Mouse (Mus musculus) liver, embryonic 13.5 days (tissue): ENCODE results near the gene Gm43552. TPM values are rescaled to one million over a fixed set of nuclear protein-coding genes. Genes with fewer than 3 reads are reported as not detected.

ENCODE experiments used
- ATAC-seq: fragments of 200-750 bp; cut with Nextera tagmentation; 2 replicates; pipeline ENCODE4 v1.8.0; 2017; ENCODE audit warnings: low read depth, mild to moderate bottlenecking, moderate number of reproducible peaks, moderate library complexity
- DNase-seq: peaks from one replicate; pipeline ENCODE4 v3.0.0; 2022
- H3K27ac ChIP-seq: fragments of 300-500 bp; sonication (generic); 2 replicates; pipeline ENCODE4 v1.5.1; 2015; ENCODE audit warnings: moderate library complexity, mild to moderate bottlenecking, inconsistent platforms
- H3K27me3 ChIP-seq: fragments of 300-500 bp; sonication (generic); 2 replicates; pipeline ENCODE4 v1.6.1; 2015; ENCODE audit warnings: mild to moderate bottlenecking, inconsistent platforms
- H3K36me3 ChIP-seq: fragments of 300-500 bp; sonication (generic); 2 replicates; pipeline ENCODE4 v1.6.1; 2015; ENCODE audit warnings: mild to moderate bottlenecking, inconsistent platforms
- H3K4me1 ChIP-seq: fragments of 300-500 bp; sonication (generic); replicated peaks from 2 replicates; pipeline ENCODE4 v1.6.1; 2015; ENCODE audit warnings: inconsistent platforms
- H3K4me2 ChIP-seq: fragments of 300-500 bp; sonication (generic); 2 replicates; pipeline ENCODE4 v1.6.1; 2015; ENCODE audit warnings: inconsistent platforms, mild to moderate bottlenecking, moderate library complexity
- H3K4me3 ChIP-seq: fragments of 300-500 bp; sonication (generic); replicated peaks from 2 replicates; pipeline ENCODE4 v1.5.1; 2015; ENCODE audit warnings: mild to moderate bottlenecking, inconsistent platforms
- H3K9ac ChIP-seq: fragments of 300-500 bp; sonication (generic); 2 replicates; pipeline ENCODE4 v1.6.1; 2015; ENCODE audit warnings: mild to moderate bottlenecking, inconsistent platforms
- H3K9me3 ChIP-seq: fragments of 300-500 bp; sonication (generic); replicated peaks from 2 replicates; pipeline ENCODE4 v1.6.1; 2016; ENCODE audit warnings: inconsistent platforms
- WGBS: fragments of 180-500 bp; shearing (Covaris S2); methylation state at CpG from one replicate; pipeline ENCODE4 v1.1.7; 2015; ENCODE audit not compliant: insufficient replicate concordance; 5-methylcytosine and 5-hydroxymethylcytosine counted together
- polyA plus RNA-seq: library from polyadenylated mRNA; unstranded; fragments of >200 nt; fragmentation: Nextera tagmentation; extraction: Ambion mirVana; gene quantifications from 2 replicates; pipeline ENCODE4 v1.2.1, GENCODE M21; 2015

Gm43552 gene
- polyA plus RNA-seq, 1 experiment from 2014 or later: 1.0 TPM

DNA sequence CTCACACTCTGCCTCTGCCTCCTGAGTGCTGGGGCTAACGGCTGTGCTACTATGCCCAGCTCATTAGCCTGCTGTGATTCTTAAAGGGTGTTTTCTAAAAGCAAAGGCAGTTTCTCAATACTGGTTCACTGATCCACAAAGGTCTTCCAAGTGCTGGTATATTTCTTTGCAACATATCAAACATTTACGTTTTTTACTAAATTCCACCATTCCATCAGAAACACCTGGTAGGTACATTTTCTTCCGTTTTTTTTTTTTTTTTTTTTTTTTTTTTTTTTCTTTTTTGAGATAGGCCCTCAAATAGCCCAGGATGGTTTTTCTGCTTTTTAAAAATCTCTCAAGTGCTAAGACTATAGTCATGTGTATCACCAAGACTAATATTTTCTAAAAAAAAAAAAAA, 38.6 kb upstream of the Gm43552 start:
- ATAC-seq: no peak
- no peak overlapping the region for H3K9ac ChIP-seq

DNA sequence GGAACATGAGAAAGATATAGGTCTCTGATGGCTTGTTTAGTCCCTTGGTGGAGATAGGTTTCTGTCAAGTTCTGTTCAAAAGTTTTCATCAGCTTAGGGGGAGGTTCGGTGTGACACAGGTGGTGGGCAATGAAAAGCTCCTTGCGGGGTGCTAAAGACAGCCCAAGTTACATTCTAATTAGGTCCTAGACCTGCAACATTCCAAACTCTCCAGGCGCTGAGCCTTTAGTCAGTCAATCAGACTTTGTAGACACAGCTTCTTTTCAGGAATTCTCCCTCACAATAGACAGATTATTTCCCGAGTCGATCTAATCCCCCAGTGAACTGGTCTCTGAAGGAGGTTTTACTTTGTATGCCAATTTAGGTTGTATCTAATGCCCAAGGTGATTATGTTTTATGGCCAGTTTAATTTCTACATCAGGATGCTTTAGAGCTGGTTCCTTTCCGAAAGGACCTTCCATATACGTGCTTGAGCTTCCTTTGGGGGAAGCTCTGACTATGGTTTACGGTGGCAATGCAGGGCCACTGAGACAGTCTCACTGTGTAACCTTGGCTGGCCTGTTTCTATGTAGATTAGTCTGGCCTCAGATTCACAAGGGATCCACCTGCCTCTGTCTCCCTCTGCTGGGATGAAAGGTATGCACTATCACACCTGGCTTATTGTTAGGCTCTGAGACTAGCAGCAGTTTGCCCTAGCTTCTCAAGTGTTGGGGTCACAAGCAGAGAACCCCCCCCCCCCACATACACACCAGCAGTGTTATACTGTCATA, 33.2 kb upstream of the Gm43552 start:
- WGBS: 32% methylated on average over 8 of the region's 8 CpGs

More for the DNA sequence above, 38.6 kb upstream of the Gm43552 start:
- Histone ChIP-seq H3K4me1 (peaks cover 26% of the 10 kb centered on the region), H3K27ac (no peak overlapping the region), H3K9me3 (no peaks in the 10 kb centered on the region), H3K4me2 (no peak overlapping the region), H3K4me3 (no peak overlapping the region), H3K36me3 (no peaks in the 10 kb centered on the region), H3K27me3 (no peaks in the 10 kb centered on the region)
- no peak for DNase-seq
- 60% methylated on average over 3 of the region's 3 CpGs for WGBS

DNA sequence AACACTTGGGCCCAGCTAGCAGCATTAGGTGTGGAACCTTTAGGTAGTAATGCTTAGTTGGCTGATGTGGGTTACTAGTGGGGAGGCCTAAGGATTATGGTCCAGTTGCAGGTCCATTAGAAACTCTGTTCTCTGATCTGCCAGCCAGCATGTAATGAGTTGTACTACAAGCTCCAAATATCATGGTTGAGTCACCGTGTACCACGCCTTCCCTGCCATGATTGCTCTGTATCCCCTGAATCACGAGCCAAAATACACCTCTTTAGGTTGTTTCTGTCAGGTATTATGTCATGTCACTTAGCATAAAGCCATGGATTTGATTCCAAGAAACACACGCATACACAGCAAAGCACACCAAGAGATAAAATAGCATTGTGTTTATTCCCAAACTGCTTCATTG, 32.2 kb upstream of the Gm43552 start:
- DNase-seq (no peak), ATAC-seq (no peak)
- H3K9ac ChIP-seq: no peak overlapping the region
- H3K4me2 ChIP-seq: no peak overlapping the region
- H3K27ac ChIP-seq: no peak overlapping the region
- H3K9me3 ChIP-seq: no peaks in the 10 kb centered on the region
- 65% methylated on average over 4 of the region's 4 CpGs for WGBS
- H3K36me3 ChIP-seq: no peaks in the 10 kb centered on the region
- no peaks in the 10 kb centered on the region for H3K27me3 ChIP-seq
- H3K4me3 ChIP-seq: no peak overlapping the region
- H3K4me1 ChIP-seq: peaks cover 3% of the 10 kb centered on the region

More for the DNA sequence above, 33.2 kb upstream of the Gm43552 start:
- ATAC-seq (no peak), DNase-seq (no peak)
- Histone ChIP-seq H3K4me2 (no peak overlapping the region), H3K9me3 (no peaks in the 10 kb centered on the region), H3K27ac (no peak overlapping the region), H3K27me3 (no peaks in the 10 kb centered on the region), H3K9ac (no peak overlapping the region), H3K4me1 (peaks cover 10% of the 10 kb centered on the region), H3K36me3 (no peaks in the 10 kb centered on the region), H3K4me3 (no peak overlapping the region)

DNA sequence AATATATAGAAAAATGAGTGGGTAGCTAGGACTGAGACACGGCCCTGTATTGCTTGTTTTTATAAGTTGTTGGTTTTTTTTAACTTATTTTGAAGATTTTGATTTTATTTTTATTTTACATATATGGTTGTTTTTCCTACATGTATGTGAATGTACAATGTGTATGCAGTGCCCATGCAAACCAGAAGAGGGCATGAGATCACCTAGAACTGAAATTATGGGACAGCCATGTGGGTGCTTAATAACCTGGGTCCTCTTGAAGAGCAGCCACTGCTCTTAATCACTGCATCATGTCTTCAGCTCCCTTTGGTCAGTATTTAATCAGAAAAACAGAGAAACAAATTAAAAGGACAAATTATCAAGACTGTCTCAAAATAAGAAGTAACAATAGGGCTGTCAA, 29.2 kb upstream of the Gm43552 start:
- ATAC-seq: no peak
- Histone ChIP-seq H3K9me3 (no peaks in the 10 kb centered on the region), H3K36me3 (no peaks in the 10 kb centered on the region), H3K4me3 (no peak overlapping the region), H3K27ac (no peak overlapping the region), H3K4me2 (no peak overlapping the region), H3K4me1 (no peaks in the 10 kb centered on the region), H3K9ac (no peak overlapping the region), H3K27me3 (no peaks in the 10 kb centered on the region)
- peak; percentile 17 for DNase-seq
- 50% methylated on average over 1 of the region's 1 CpGs for WGBS

DNA sequence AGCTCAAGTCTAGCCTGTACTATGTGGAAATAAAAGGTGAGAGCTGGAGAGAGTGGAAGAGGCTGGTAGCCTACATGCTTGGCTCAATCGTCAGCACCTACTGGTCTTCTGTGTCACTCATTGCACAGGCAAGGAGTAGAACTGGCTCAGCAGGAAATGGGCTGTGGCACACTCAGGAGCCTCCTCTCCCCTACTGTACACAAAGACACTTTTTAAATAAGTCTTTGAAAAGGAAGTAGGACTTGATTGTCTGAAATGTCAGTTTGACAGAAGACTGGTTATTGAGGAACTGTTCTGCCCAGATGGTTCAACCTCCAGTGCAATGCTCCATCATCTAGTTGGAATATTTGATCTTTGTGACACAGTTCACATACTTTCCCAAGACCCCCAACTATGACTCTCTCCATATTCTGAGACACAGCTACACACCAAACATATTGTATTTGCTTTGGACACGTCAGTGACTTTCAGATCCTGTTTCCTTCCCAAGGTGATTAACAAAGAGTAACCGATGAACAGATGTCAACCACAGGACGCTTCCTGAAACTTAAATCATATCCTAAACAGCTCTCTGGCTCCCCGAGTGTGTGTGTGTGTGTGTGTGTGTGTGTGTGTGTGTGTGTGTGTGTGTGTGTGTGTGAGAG, 22.1 kb upstream of the Gm43552 start:
- H3K36me3 ChIP-seq: no peaks in the 10 kb centered on the region
- no peaks in the 10 kb centered on the region for H3K9me3 ChIP-seq
- no peak overlapping the region for H3K4me3 ChIP-seq
- H3K27me3 ChIP-seq: no peaks in the 10 kb centered on the region
- H3K27ac ChIP-seq: no peak overlapping the region
- no peak for DNase-seq
- no peak overlapping the region for H3K4me2 ChIP-seq
- no peak overlapping the region for H3K9ac ChIP-seq
- WGBS: 8% methylated on average over 5 of the region's 5 CpGs
- ATAC-seq: no peak
- H3K4me1 ChIP-seq: no peaks in the 10 kb centered on the region

DNA sequence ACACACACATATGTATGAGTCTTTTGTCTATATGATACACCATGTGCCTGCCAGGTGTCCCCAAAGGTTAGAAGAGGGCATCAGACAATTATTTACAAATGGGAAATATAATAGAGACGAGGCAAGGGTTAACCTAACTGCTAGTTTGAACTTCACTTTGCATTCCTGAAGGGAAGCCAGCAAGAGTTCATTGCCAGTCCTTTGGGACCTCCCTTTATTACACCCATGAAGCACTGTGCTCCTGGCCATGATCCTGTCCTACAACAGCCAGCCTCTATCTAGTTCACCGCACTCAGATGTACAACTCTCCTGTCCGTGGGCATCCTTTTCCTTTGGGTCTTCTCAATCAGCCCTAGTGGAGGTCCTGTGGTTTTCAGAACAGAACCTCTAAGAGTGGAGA, 20.9 kb upstream of the Gm43552 start:
- no peak for ATAC-seq

DNA sequence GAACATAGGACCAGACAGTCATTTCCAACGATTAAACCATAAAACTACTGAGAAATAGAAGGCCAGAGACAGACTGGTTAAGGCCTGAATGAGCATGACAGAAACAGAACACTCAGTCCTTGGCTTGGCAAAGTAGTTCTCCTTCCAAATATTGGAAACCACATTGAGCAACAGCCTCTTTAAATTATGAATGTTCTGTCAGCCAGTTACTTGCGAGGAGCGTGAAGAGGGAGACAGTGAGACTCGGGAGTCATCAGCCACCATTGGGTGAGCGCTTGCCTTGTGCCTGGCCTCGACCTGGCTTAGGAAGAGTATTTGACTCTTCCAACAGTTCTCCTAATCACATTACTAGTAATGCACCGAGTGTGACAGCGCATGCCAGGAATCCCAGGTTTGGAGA, 15.8 kb upstream of the Gm43552 start:
- Histone ChIP-seq H3K4me1 (no peaks in the 10 kb centered on the region), H3K36me3 (no peaks in the 10 kb centered on the region), H3K4me3 (no peak overlapping the region), H3K9me3 (no peaks in the 10 kb centered on the region), H3K9ac (no peak overlapping the region), H3K4me2 (no peak overlapping the region), H3K27me3 (no peaks in the 10 kb centered on the region), H3K27ac (no peak overlapping the region)
- DNase-seq (no peak), ATAC-seq (no peak)
- 65% methylated on average over 8 of the region's 8 CpGs for WGBS

More for the DNA sequence above, 20.9 kb upstream of the Gm43552 start:
- H3K27ac ChIP-seq: no peak overlapping the region
- no peak overlapping the region for H3K4me2 ChIP-seq
- no peaks in the 10 kb centered on the region for H3K4me1 ChIP-seq
- no peaks in the 10 kb centered on the region for H3K36me3 ChIP-seq
- H3K27me3 ChIP-seq: no peaks in the 10 kb centered on the region
- no peaks in the 10 kb centered on the region for H3K9me3 ChIP-seq
- no peak for DNase-seq
- WGBS: 67% methylated on average over 3 of the region's 3 CpGs
- H3K9ac ChIP-seq: no peak overlapping the region
- no peak overlapping the region for H3K4me3 ChIP-seq

DNA sequence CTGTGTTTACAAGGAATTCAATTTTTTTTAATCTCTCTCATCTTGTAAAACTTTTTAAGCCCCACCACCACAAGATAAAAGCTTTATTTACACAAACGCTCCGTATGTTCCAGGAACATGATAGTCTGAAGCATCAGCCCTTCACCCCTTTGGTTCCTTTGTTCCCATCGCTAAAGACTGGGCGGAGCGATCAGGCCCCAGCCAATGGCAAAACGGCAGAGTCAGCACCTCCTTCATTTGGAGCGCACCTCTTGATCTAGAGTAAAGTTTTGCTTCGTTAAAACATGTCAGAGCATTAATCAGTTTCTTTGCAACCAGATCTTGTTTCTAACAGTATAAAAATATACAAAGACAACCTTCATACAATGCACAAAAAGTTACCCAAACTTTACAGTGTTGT, 13.2 kb upstream of the Gm43552 start:
- no peaks in the 10 kb centered on the region for H3K27me3 ChIP-seq
- no peaks in the 10 kb centered on the region for H3K4me1 ChIP-seq
- H3K9ac ChIP-seq: no peak overlapping the region
- WGBS: 10% methylated on average over 8 of the region's 8 CpGs
- H3K27ac ChIP-seq: no peak overlapping the region
- no peak for ATAC-seq
- peak overlapping the region; percentile 40 for H3K4me2 ChIP-seq
- H3K4me3 ChIP-seq: no peak overlapping the region
- H3K36me3 ChIP-seq: no peaks in the 10 kb centered on the region
- peak; percentile 10 for DNase-seq
- no peaks in the 10 kb centered on the region for H3K9me3 ChIP-seq

DNA sequence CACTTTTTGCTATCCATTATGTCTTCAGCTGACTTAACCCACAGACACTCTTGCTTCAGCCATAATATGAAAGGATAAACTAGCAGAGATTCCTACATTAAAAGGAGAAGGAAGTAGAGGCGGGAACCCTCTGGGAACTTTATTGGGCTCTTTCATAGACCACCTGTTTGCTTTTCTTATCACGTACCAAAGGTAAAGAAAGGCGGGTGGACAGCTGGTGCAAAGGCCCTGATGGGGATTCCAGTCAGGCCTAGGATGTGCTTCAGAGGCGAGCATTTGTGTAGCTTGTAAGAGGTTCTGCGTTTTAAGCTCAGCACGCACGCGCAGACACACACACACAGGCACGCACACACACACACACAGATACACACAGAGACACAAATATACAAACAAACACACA, 8.8 kb upstream of the Gm43552 start:
- ATAC-seq: no peak
- no peak overlapping the region for H3K4me2 ChIP-seq

DNA sequence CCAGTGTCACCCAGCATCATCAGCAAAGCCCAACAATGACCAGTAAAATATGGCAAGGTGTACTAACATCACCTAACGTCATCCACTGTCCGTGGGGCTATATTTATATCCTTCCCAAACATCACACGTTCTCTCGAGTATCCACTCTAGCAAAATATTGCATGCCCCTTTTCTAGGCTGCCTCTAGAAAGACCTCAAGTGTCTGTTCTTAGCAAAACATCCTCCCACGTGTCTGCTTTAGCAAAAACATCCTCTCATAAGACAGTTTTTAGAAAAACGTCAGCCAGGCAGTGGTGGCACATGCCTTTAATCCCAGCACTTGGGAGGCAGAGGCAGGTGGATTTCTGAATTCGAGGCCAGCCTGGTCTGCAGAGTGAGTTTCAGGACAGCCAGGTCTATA, 7.6 kb upstream of the Gm43552 start:
- Histone ChIP-seq H3K9ac (no peak overlapping the region), H3K27ac (no peak overlapping the region), H3K4me1 (no peaks in the 10 kb centered on the region), H3K9me3 (no peaks in the 10 kb centered on the region), H3K27me3 (no peaks in the 10 kb centered on the region), H3K36me3 (no peaks in the 10 kb centered on the region), H3K4me3 (no peak overlapping the region), H3K4me2 (no peak overlapping the region)
- DNase-seq: no peak
- WGBS: 64% methylated on average over 7 of the region's 7 CpGs
- no peak for ATAC-seq

More for the DNA sequence above, 8.8 kb upstream of the Gm43552 start:
- Histone ChIP-seq H3K27me3 (no peaks in the 10 kb centered on the region), H3K4me1 (no peaks in the 10 kb centered on the region), H3K9ac (no peak overlapping the region), H3K36me3 (no peaks in the 10 kb centered on the region), H3K9me3 (no peaks in the 10 kb centered on the region), H3K4me3 (no peak overlapping the region), H3K27ac (no peak overlapping the region)
- WGBS: 81% methylated on average over 9 of the region's 9 CpGs
- no peak for DNase-seq

DNA sequence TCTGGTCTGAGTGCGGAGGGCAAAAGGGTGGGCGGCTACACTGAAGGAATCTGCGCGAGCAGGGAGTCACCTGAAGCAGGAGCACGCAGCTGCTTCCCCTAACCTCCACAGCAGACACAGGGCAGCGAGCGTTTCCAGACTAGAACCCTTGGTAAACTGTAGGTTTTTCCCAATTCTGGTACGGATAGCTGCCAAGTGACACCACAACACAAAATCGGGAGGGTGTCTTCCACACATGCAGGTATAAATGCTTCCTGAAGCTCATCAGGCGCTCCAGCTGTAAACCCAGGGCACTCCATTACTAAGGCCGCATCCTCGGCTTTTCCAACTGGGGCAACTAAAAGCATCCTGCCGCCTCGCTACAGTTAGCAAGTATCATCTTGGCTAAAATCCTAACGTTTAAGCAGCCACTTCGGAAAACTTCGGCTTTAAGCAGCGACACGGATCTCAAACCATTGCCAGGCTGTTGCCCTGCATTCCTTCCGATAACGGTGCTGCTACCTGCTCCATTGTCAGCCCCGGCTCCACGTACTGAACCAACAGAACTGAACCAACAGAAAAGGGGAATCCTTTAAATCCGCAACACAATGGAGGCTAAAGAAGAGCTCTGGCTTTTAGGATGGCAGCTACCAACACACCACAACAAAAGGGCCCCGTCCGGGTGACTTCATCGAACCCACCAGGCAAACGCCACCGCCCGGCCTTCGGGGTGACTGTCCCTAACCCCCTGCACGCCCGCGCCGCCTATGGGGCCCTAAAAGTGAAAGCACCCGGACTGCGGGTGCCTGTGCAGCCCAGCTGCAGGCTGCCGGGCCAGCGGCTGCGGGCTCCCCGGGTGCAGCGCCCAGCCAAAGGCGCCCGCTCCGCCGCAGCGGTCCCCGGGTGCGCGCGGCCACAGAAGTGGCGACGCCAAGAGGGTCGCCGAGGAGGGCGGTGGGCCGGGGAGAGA, 592 bp downstream of the Gm43552 start:
- H3K9ac ChIP-seq: peak overlapping the region; percentile 87
- no peaks in the 10 kb centered on the region for H3K36me3 ChIP-seq
- H3K4me3 ChIP-seq: peak overlapping the region; percentile 87
- H3K27me3 ChIP-seq: peaks cover 8% of the 10 kb centered on the region
- peaks cover 27% of the 10 kb centered on the region for H3K4me1 ChIP-seq
- 1% methylated on average over 57 of the region's 57 CpGs for WGBS
- H3K4me2 ChIP-seq: peak overlapping the region; percentile 93
- peak overlapping the region; percentile 89 for H3K27ac ChIP-seq
- ATAC-seq (peak; percentile 85), DNase-seq (peak; percentile 68)
- H3K9me3 ChIP-seq: no peaks in the 10 kb centered on the region
